Mouse (Mus musculus) ES-E14 (cell line): ENCODE data around the gene Igsf21. TPM values are rescaled to one million over a fixed set of nuclear protein-coding genes. Genes with fewer than 3 reads are reported as not detected.

Experiments used
- DNase-seq: peaks from one replicate; pipeline ENCODE4 v3.0.0-alpha.2; 2013; ENCODE audit warnings: low read depth, low spot score
- H3K27ac ChIP-seq: 2 replicates; pipeline ENCODE4 v1.5.1; 2012; ENCODE audit warnings: low read depth, mild to moderate bottlenecking, low read length, moderate library complexity, mixed read lengths; ENCODE audit not compliant: poor library complexity, insufficient read depth, severe bottlenecking
- H3K36me3 ChIP-seq: 2 replicates; pipeline ENCODE4 v1.6.1; 2012; ENCODE audit warnings: mild to moderate bottlenecking, low read length, moderate library complexity, mixed read lengths; ENCODE audit not compliant: control insufficient read depth, poor library complexity, insufficient read depth, severe bottlenecking
- H3K4me1 ChIP-seq, 2 experiments: fragments of 150-350 bp in 1 of 2; sonication (generic) in 1 of 2; 2 replicates each; pipeline ENCODE4 v1.6.1; 2012; ENCODE audit warnings: low read length in 2 of 2, mild to moderate bottlenecking in 1 of 2, mixed read lengths in 1 of 2; ENCODE audit not compliant: control insufficient read depth in 2 of 2, insufficient read depth in 2 of 2, poor library complexity in 1 of 2
- H3K4me3 ChIP-seq, 2 experiments: fragments of 150-350 bp in 1 of 2; sonication (generic) in 1 of 2; 2 replicates each; pipeline ENCODE4 v1.5.1; 2012; ENCODE audit warnings: low read length in 2 of 2, low read depth in 1 of 2, mild to moderate bottlenecking in 1 of 2, mixed read lengths in 1 of 2; ENCODE audit not compliant: insufficient read depth in 1 of 2, poor library complexity in 1 of 2, severe bottlenecking in 1 of 2
- H3K9ac ChIP-seq: 2 replicates; pipeline ENCODE4 v1.6.1; 2012; ENCODE audit warnings: low read depth, mild to moderate bottlenecking, low read length, mixed read lengths; ENCODE audit not compliant: poor library complexity, insufficient read depth, severe bottlenecking
- H3K9me3 ChIP-seq: fragments of 150-350 bp; sonication (generic); 2 replicates; pipeline ENCODE4 v1.6.1; 2012; ENCODE audit warnings: low read depth, mild to moderate bottlenecking, low read length; ENCODE audit not compliant: control insufficient read depth, insufficient read depth
- CHD2 ChIP-seq: IDR thresholded peaks from 2 replicates; pipeline ENCODE4 v1.6.1; 2014; ENCODE audit warnings: mild to moderate bottlenecking, low read depth, low read length, inconsistent platforms
- HCFC1 ChIP-seq: IDR thresholded peaks from 2 replicates; pipeline ENCODE4 v1.6.1; 2012; ENCODE audit warnings: low read length, inconsistent platforms, borderline replicate concordance; ENCODE audit not compliant: insufficient read depth
- MAFK ChIP-seq: IDR thresholded peaks from 2 replicates; pipeline ENCODE4 v1.6.1; 2014; ENCODE audit warnings: mild to moderate bottlenecking, low read depth, low read length, inconsistent platforms; ENCODE audit not compliant: insufficient read depth
- ZC3H11A ChIP-seq: IDR thresholded peaks from 2 replicates; pipeline ENCODE4 v1.6.1; 2012; ENCODE audit warnings: low read depth, mild to moderate bottlenecking, inconsistent platforms, low read length, borderline replicate concordance
- ZNF384 ChIP-seq: IDR thresholded peaks from 2 replicates; pipeline ENCODE4 v1.6.1; 2012; ENCODE audit warnings: low read depth, low read length, inconsistent platforms
- in situ Hi-C, 2 experiments: fragments of 600-800 bp; cut with MboI; formaldehyde crosslinking; loops; one replicate each; pipeline ENCODE4 v1.15.1; 2025; ENCODE audit warnings: low sequenced_read_pairs in 2 of 2, inconsistent platforms in 1 of 2; ENCODE audit not compliant: unreplicated experiment in 2 of 2
- total RNA-seq: library from RNA; depleted of rRNA; stranded (reverse); fragments of 300-350 nt; gene quantifications from 2 replicates; pipeline ENCODE4 v1.2.3, GENCODE M21; 2012

The Igsf21 gene
- total RNA-seq, 1 experiment = 2.5 TPM

- no peak for DNase-seq
- Histone ChIP-seq H3K36me3 (no peaks in the 10 kb centered on the region), H3K9me3 (no peaks in the 10 kb centered on the region), H3K4me1 (peaks cover 3 to 16% of the 10 kb centered on the region in 2 experiments; a peak in 3 of 4 replicates), H3K9ac (no peak overlapping the region), H3K4me3 (no peak overlapping the region), H3K27ac (no peak overlapping the region)
- in situ Hi-C loops = no loop called here
- TF ChIP-seq ZNF384 = no peak
Observed at GRCm38 (mm10) chr4:140068468-140068867, 178.1 kb downstream of the Igsf21 start.

DNA sequence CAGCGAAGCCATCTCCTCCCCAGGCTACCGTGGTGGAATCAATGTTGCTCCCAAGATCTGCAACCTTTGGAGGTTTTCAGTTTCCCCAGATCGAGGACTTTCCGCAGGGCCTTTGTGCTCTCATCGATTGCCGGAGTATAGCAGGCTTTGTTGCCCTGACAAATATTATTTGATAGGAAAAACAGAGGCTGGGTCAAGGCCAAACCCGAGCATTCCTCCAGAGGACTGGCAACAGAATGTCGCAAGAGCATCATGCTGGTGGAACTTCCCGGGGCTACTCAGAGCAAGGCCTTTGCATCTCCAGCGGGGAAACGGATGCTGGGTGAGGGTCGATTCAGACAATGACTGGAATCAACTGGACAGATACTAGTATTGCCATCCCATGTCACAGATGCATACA lies 180.6 kb downstream of the Igsf21 start:
- Histone ChIP-seq H3K4me3 (no peak overlapping the region), H3K9ac (no peak overlapping the region), H3K4me1 (peaks cover 3 to 12% of the 10 kb centered on the region in 2 experiments; a peak in 3 of 4 replicates), H3K27ac (no peak overlapping the region), H3K36me3 (no peaks in the 10 kb centered on the region), H3K9me3 (no peaks in the 10 kb centered on the region)
- in situ Hi-C loops = no loop called here
- TF ChIP-seq ZNF384 = no peak
- no peak for TF ChIP-seq HCFC1
- TF ChIP-seq CHD2 = no peak
- TF ChIP-seq MAFK = no peak
- TF ChIP-seq ZC3H11A = no peak
- no peak for DNase-seq

DNA sequence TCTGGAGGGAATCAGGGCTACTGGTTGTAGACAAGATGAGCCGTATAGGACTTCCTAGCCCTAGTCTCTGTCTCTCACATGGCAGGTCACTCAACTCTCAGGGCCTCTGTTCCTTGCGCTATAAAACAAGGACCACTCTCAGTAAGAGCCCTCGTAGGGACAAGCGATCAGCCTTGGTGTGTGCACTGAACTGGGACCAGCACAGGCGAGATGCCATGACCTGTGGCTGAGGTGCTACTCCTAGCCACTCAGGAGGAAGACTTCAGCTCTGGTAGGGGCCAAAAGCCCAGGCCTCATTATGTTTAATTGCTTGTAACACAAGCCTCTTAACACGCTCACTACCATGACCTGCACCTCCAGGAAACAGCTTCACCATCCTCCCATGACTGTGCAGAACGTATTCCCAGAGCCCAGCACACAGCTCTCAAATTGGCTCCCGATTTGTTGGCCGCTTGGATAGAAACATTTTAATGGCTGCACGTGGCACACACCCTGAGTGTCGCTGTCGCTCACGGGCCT lies 183.4 kb downstream of the Igsf21 start:
- TF ChIP-seq ZNF384 (no peak), CHD2 (no peak), MAFK (no peak), HCFC1 (no peak), ZC3H11A (no peak)
- no peak overlapping the region for H3K4me3 ChIP-seq
- H3K9ac ChIP-seq = no peak overlapping the region
- H3K4me1 ChIP-seq = peaks cover 3 to 17% of the 10 kb centered on the region in 2 experiments; a peak in 2 of 4 replicates
- DNase-seq = no peak
- in situ Hi-C loops = no loop called here
- no peak overlapping the region for H3K27ac ChIP-seq
- no peaks in the 10 kb centered on the region for H3K9me3 ChIP-seq
- H3K36me3 ChIP-seq = no peaks in the 10 kb centered on the region

DNA sequence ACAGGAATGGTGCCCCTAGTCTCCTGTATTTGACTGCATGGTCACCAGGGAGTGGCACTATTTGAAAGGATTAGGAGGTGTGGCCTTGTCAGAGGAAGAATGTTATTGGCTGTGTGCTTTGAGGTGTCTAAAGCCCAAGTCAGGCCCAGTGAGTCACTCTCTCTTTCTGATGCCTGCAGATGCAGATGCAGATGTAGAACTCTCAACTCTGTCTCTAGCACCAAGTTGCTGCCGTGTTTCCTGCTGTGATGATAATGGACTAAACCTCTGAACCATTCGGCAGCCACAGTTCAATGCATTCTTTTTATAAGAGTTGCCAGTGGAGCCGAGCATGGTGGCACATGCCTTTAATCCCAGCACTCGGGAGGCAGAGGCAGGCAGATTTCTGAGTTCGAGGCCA lies 186.3 kb downstream of the Igsf21 start:
- in situ Hi-C loops = no loop called here
- no peak for DNase-seq
- H3K9ac ChIP-seq = no peak overlapping the region
- peaks cover 3 to 22% of the 10 kb centered on the region in 2 experiments; a peak in 2 of 4 replicates for H3K4me1 ChIP-seq
- H3K4me3 ChIP-seq = no peak overlapping the region
- no peak overlapping the region for H3K27ac ChIP-seq
- TF ChIP-seq ZC3H11A = no peak
- TF ChIP-seq MAFK = no peak
- no peak for TF ChIP-seq HCFC1
- TF ChIP-seq CHD2 = no peak
- TF ChIP-seq ZNF384 = no peak
- H3K9me3 ChIP-seq = no peaks in the 10 kb centered on the region
- no peaks in the 10 kb centered on the region for H3K36me3 ChIP-seq

- Histone ChIP-seq H3K9ac (no peak overlapping the region), H3K9me3 (no peaks in the 10 kb centered on the region), H3K4me1 (peaks cover 0 to 13% of the 10 kb centered on the region in 2 experiments; a peak in 2 of 4 replicates), H3K4me3 (no peak overlapping the region), H3K36me3 (no peaks in the 10 kb centered on the region), H3K27ac (no peak overlapping the region)
- no peak for DNase-seq
- no peak for TF ChIP-seq CHD2
- no peak for TF ChIP-seq ZC3H11A
- TF ChIP-seq HCFC1 = no peak
- TF ChIP-seq MAFK = no peak
- in situ Hi-C loops = no loop called here
Observed at GRCm38 (mm10) chr4:140053042-140053441, 193.5 kb downstream of the Igsf21 start.
